Mouse (Mus musculus) ZHBTc4 (cell line): Measurements from ENCODE around the gene Sgtb.
A peak's percentile ranks its signal among the peaks of the same experiment; 100 is the strongest.

Source experiments
- DNase-seq: peaks from one replicate; pipeline ENCODE4 v3.0.0-alpha.2; 2011; ENCODE audit warnings: low read depth, low spot score

Sgtb gene

DNA sequence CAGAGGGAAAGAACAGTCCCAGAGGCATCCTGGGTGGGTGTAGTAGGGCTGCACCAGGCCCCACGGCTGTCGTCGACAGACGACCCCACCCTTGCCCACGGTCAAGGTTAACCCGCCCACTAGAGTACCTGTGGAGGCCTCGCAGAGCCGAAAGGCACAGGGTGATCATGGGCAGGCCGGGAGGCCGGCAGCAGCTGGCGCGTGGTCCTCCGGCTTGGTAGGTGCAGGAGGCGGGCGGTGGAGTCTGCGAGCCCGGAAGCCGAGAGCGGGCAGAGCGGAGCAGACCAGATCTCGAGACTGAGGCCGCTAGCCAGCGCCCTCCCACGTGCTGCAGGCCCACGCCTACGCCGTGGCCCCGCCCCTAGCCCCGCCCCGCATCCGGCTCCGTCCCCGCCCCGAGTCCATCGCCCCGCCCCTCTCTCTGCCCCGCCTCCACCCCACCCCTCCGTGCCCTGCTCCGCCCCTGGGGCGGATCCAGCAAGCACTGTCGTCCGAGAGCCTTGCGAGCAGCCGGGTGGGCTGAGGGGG, at the start of gene Sgtb, which contains the start of gene Nln:
Gene Sgtb (plus strand): TSS at position 454 of the 528 bp plus-strand sequence.
Gene Nln (minus strand): TSS at position 327 of the 528 bp plus-strand sequence.
- DNase-seq = peak; percentile 94

DNA sequence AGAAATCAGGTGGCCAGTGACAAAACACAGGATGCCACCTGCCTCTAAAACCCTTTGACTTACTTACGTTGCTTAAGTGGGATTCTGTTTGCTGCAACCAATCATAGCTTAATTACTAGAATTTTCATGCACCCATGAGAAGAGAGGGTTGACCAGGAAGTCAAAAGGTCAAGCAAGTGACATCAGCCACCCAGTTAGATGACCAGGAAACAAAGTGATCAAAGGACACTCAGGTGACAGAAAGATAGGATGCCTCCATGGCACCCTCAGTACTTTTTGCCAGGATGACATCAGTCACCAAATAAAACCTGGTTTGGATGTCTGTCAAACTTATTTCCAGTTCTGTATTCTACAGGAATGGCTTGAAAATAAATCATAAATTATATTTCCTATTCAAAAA, 49.3 kb upstream of the Sgtb start:
- DNase-seq = no peak

DNA sequence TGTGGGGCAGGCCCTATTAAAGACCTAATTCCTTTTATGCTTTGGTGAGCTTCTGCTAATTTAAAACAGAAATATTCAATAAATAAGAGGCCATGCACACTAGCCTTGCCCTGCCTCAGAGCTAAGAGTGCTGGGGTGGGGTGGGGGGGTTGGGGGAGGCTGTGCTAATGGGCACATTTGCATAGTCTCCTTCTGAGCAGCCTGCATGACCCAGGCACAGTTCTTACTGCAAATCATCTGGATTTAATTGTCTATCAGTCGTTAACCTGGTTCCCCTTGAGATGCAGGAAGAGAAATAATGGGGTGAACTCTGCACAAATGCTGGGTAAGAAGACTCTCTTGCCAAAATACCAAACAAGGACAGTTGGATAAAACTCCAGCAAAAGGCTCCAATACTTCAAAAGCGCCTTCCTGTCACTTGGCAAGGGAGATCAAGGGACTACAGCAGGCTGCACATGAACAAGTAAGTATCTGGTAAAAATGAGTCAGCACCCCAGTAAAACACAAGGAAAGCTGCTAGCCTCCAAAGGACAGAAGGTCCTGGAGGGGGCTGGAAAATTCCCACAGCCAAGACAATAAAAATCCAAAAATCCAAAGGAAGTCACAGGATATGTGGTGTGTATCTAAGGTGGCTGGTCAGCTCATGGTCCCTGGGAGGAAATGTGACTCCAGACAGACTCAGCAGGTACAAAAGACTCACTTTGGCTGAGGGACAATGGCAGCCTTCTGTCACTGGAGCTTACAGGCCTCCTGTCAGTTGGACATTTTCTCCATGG, 47.4 kb upstream of the Sgtb start:
- DNase-seq = no peak

DNA sequence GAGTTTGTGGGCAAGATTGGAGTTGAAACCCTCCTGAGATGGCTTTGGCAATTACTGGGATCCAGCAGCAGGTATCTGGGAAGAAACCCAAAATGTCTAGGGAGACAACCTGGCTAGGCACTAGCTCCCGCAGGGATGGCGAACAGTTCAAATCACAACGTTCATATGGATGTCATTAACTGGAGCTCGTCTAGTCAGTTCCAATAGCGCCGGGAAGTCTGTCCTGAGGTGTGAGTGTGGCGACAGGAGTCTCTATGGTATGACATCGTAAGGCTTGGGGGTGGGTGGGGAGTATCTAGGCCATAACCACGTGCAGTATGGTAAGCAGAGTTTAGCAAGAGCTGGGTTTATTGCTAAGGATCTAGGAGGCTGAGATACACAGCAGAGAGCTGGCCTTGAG, 46.5 kb upstream of the Sgtb start:
- no peak for DNase-seq

DNA sequence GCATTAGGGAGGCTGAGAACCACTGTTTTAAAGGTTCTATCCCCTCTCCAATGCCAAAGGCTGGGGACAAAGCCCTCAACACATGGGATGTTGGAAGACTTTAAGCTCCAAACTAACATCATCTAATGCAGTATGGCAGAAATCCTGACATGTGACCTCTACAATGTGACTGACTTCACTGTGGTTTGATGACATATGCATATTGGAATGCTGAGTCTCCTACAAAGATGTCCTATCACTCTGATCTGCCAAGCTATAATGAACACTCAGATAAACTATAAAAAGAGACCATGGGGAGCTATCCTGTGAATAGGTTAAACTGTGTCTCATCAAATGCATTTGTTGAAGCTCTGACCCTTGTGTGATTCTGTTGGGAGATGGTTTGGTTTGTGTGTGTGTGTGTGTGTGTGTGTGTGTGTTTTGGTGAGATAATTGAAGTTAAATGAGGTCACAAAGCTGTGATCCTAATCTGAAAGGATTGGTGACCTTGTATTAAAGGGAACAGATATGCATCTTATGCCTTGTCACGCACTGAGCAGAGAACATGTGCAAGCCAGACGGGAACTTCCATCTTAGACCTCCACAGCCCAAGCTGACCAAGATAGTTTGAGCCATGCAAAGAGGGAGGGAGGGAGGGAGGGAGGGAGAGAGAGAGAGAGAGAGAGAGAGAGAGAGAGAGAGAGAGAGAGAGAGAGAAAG, 43.7 kb upstream of the Sgtb start:
- DNase-seq = no peak

DNA sequence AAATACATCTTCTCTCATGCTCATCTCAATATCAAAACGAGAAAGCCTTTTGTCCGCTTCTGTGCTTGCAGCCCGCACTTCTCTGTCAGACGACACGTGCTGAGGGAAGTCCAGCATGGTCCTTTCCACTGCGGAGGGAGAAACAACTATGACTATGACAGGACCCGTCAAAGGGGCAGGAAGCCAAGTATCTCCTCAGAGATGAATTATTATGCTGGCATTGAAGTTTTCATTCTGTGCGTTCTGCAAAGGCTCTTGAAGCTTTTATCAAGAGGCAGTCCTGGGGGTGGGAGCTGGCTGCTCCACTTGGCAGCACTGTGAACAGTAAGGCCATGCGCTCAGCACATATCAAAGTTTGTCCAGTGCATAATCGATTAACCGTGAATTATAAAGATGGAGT, 40.3 kb upstream of the Sgtb start:
- DNase-seq = no peak

DNA sequence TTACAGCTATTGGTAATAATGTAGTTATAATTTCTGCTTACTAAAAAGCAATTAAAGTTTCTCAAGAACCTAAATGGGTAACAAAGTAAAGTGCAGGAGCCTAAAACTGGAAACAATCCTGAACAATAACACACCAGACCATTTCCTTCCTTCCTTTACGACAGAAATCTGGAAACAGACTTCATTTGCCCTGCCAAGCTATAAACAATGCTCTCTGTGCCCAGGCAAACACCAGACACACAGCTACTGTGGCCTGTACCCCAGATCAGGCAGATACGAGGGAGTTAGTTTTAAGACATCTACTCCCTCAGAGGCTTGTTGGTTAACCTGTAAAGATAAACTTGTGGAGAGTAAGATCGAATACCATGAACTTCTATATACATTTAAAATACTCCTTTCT, 38.8 kb upstream of the Sgtb start:
- DNase-seq = no peak

DNA sequence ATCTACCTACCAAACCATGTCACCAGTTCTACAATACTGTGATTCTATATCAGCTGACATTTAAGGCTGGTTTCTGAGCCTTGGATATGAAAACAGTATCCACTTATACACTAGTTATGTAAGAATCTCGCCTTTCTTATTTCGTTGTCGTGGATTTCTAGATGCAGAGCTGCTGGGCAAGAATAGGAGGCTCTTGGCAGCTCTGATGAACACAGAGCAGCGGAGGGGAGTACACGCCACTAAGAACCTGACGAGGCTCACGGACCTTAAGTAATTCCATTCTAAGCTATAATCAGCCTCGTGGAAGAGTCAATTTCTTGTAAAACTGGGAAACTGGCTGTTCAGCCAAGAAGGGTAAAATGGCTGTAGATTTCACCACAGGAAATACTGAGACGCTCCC, 37.2 kb upstream of the Sgtb start:
- no peak for DNase-seq

DNA sequence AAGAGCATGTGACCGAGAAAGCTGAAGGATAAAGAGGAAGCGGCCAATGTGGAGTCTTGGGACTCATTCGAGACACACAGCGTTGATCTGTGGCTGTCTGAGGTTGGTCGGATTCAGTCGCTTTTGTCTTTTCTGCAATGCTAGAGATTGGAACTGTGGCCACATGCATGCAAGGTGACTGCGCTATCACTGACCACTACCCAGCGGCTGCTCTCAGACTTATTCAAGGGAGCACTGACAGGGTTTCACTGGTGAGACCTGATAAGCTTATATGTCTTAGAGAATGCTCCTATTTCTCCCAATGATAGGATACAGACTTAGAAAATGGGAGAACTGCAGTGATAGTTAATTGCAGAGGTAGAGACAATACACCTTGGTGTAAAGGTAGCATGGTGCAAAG, 35.3 kb upstream of the Sgtb start:
- no peak for DNase-seq

DNA sequence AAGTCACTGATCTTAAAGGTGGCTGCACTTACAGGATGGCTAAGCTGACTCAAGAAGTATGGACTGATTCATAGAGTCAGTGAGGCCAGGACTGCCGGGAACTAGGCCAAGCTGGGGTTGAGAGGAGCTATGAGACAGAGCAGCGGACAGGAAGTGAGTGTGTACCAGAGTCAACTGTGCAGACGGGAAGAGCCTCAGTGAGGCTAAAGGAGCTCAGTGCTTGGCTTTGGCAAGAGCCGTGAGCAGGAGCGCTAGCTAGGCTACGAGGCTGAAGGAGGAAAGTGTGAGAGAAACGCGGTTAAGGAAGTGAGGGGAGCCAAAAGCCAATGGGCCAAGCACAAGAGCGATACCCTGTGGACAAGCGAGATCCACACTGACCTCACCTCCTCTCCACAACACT, 34.8 kb upstream of the Sgtb start:
- peak; percentile 9 for DNase-seq

DNA sequence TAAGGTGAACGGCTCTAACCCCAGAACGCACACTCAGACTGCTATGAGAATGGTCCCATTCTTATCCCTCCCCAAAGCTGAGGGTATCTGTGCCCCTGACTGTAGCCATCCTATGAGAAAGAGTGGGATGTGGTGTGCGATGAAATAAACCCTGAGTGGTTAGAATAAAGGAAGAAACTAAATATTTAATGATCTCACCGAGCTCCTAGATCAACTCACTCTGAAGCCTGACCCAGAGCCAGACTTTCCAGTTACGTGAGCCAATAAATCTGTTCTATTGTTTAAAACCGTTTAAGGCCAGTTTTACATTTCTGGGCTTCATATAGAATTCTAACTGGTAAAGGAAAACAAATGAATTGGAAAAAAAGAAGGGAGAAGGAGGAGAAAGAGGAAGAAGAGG, 32.5 kb upstream of the Sgtb start:
- no peak for DNase-seq

DNA sequence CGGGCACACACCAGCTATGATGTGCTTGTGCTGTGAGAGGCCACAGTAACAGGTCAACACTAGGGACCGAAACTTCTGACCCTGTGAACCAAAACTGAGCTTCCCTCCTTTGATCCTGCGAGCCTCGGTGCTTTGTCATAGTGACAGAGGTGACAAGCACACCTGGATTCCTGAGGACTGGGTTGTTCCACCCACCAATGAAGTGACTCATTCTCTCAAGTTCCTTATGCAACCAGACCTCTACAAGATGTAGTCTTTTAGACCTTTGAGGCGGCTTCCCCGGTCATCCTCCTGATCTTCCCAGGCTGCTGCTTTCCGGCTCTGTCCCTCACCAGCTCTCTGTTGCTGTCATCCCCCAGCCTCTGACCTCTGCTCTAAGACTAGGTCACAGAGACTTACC, 27.0 kb upstream of the Sgtb start:
- DNase-seq = no peak

DNA sequence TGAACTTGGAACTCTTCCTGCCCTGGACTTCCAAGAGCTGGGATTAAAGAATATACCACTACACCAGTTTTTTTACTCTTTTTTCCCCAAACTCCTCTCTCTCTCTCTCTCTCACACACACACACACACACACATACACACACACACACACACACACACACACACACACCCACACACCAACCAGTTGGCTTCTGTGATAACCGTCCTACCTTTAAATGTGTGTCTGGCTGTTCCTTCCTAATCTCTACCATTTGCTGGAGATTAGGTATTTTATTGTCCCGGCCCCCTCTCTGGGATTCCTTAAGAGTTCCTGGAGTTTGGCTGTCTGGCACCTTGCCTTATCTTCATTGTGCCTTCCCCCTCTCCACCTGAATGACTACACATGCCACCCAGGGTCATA, 24.9 kb upstream of the Sgtb start:
- DNase-seq = no peak

DNA sequence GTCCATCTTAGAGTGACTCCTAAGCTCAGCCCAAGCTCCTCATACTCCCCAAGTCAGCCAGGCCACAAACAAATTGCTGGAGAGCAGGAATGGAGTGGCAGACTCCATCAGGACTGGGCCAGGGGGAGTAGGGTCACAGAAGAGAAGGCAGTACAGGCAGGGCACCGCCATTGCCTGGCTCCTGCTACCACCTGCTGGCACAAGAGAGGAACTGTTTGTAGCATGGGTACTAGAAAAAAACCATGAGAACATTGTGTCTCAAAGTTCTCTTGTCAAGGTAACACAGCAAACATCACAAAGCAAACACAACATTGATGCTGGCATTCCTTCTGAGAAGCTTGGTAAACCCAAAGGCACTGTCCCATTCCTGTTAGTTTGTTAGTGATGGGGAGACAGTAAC, 20.2 kb upstream of the Sgtb start:
- DNase-seq = peak; percentile 55

DNA sequence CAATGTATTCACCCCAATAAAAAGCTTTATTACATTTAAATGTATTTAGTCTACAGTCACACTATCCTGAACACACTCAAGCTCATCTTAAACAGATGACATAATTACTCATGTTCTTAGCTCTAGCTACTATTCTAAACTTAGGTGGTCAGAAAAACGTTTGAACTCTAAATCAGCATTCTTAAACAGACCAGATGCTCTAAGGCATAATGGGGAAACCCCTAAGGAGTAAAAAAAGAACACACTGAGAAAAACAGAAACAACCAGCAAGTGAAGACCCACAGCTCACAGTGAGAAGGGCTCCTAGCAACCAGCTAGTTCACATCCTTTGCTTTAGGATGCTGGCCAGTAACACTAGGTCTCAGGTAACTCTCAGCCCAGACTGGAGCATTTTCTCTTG, 17.8 kb upstream of the Sgtb start:
- no peak for DNase-seq

DNA sequence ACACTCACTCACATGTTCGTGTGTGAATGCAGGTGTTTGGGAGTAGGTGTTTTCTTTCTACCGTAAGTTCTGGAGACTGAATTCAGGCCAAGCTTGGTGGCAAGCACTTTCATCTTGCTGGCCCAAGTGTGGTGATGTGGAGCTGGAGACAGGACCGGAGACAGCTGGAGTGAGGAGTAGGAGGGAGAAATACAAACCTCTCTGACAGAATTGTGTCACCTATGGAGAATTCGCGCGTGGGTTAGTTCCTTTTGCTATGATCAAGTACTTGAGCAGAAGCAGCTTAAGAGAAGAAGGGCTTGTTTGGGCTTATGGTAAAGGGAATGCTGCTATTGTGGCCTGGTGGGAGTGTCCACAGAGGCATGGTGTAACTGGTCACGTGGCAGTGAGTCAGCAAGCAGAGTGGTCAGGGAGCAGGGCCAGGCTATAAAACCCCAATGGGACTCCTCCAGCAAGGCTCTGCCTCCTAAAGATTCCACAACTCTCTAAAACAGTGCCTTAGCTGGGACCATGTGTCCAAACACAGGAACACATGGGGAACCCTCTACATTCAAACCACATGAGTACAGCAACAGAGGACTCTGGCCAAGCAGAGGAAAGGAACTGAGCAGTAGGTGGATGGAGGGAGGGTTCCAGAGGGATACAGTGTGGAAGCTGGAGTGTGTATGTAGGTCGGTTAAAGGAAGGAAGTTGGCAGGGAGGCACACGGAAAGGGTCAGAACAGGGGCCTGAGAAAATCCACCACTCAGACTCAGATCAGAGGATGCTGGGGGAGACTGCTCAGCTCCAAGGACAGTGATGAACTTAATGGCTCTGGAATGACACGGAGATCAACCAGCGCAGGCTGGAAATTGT, 14.8 kb upstream of the Sgtb start:
- DNase-seq = peak; percentile 61

DNA sequence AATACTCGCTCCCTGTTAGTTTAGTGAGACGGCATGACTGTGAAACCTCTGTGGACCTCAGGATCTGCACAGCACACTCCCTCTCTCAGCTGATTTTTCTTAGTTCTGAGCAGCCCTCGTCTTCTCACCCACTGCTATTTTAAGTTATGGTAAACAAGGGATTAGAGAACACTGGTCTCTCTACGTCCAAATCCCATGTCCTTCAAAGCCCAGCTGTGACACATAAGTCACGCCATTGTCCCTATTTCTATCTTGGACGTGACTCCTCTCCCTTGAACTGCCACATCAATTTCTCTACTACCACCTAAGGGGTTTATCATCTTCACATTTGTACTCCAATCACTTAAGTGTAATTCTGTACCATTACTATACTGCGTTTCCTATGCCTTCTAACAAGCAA, 13.6 kb upstream of the Sgtb start:
- no peak for DNase-seq

DNA sequence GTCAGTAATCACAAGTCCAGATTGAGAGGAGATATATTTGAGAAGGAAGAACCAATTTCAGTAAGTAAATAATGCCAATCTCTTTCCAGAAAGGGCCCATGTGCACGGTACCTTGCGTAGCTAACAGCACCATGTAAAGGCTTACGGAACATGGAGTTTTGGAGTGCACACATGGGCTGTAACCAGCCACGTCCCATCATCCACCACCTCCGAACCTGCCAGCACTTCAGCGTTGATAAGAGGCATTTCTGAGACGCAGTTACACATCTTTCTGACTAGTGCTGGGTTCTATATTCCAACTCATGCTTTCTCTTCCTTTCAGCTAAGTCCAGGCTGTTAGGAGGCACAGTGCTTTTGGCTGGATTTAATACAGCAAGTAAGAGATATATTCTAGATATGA, 12.4 kb upstream of the Sgtb start:
- no peak for DNase-seq

DNA sequence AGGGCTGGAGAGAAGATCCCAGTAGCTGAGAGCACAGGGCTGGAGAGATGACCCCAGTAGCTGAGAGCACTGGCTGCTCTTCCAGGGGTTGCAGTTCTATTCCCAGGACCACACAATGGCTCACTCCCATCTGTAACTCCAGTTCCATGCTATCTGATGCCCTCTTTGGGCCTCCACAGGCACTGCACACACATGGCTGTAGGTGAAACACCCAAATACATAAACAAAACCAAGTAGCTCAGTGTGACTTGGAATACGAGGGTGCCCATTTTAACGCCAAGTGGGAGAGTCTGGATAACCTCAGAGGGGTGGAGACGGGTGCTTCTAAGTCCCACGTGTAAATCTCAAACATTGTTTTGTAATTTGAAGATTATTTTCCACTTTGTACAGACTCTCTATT, 9.1 kb upstream of the Sgtb start:
- DNase-seq = peak; percentile 43

DNA sequence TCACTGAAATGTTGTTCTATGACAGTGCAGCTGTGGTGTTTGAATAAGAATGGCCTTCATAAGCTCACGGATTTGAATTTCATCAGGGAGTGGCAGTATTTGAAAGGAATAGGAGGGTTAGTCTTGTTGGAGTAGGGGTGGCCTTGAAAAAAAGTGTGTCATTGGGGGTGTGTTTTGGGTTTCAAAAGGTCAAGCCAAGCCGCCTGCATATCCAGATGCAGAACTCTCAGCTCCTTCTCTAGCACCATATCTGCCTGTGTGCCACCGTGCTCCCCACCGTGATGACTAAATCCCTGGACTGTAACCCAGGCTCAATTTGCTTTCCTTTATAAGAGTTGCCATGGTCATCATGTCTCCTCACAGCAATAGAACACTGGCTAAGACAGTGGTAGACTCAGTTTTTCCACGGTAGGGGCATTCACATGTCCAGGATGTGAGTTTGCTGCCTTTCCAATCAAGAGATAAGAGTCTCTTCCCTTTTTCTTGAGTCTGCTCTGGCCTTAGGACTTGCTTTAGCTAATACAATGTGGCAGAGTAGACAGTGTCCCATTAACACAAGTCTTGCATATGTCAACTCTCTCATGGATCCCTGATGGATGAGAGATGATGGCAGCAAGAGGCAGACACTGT, 7.8 kb upstream of the Sgtb start:
- no peak for DNase-seq

DNA sequence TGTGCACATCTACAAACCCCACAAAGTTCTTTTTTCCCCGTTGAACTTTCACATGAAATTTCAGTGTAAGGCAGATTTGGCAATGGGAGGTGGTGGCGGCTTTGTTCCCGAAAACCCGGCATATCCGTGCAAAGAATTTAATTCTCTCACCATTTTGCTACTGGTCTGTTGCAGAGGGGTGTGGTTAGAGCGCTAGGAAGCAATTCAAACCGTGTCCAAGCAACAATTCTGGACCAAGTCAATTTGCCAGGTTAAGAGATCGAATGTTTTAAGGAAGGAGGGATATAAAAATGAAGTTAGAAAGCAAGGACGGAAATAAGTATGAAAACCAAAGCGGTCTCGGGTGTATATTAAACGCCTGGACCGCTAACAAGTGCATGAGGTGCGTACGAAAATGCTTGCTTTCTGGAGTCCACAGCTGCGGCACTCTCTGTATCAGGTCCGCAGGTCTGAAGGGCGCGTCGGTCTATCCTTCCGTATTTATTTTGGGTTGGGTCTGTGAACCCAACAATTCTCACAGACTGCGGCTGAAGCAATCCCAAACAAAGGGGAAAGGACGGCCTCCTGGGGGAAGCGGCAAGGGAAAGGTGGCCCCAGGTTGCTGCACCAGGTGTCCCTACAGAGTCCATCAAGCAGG, 772 bp upstream of the Sgtb start:
- DNase-seq = no peak
